25 mouse cellular contexts compared by ENCODE assay signal in the genomic region with DNA sequence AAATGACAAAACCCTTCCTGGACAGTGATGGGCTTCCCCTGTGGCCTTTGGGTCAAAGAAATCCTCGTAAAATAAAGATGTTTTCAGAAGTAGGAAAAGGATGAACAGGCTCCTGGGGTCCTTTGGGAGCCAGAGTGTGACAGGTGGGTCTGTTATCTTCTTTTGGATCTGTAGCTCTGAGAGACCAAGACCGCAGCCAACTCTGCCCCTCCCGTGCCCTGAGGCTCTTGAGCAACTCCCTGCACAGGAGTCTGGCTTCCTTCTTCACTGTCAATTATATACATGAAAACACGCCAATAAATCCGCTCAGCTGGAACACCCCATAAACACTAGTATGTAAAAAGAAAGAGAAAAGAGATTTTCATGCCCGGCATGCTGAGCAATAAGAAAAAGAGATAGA.
DNase-seq lines count a peak whose midpoint lies in the region; ATAC-seq and TF ChIP-seq lines count a peak whose summit lies in the region.
"Had no signal": no experiment of that assay in that cellular context is flagged by ENCODE, and none has a peak within 500 bp of the region (broad histone marks: within the 10 kb centered on the region; RNA-seq: fewer than 3 reads in every experiment).

No protein-coding gene starts in this region.

- no peaks in the 10 kb centered on the region for H3K36me3 ChIP-seq in hindbrain, postnatal 0 days (ENCODE audit: insufficient read depth, low read length)
- no peaks in the 10 kb centered on the region for H3K36me3 ChIP-seq in hindbrain, embryonic 16.5 days (ENCODE audit: control insufficient read depth, insufficient read depth, low read length)
- H3K36me3 ChIP-seq in midbrain, embryonic 15.5 days (replicated peaks), result no peaks in the 10 kb centered on the region
- H3K36me3 ChIP-seq in midbrain, embryonic 11.5 days (ENCODE audit: control insufficient read depth, insufficient read depth, low read length), result no peaks in the 10 kb centered on the region
- H3K36me3 ChIP-seq in neural tube, embryonic 15.5 days, result no peaks in the 10 kb centered on the region
- H3K36me3 ChIP-seq: embryonic facial prominence, embryonic 12.5 days; embryonic facial prominence, embryonic 15.5 days; G1E; hindbrain, embryonic 12.5 days had no signal

- H3K4me3 ChIP-seq in hindbrain, postnatal 0 days (ENCODE audit: low read length), result no peak overlapping the region
- H3K4me3 ChIP-seq in hindbrain, embryonic 16.5 days (ENCODE audit: low read length), result no peak overlapping the region
- H3K4me3 ChIP-seq in midbrain, embryonic 15.5 days, result no peak overlapping the region
- no peak overlapping the region for H3K4me3 ChIP-seq in midbrain, embryonic 11.5 days (ENCODE audit: low read depth, low read length)
- H3K4me3 ChIP-seq in neural tube, embryonic 15.5 days (replicated peaks), result no peak overlapping the region
- H3K4me3 ChIP-seq: embryonic facial prominence, embryonic 12.5 days; embryonic facial prominence, embryonic 15.5 days; gastrocnemius, adult 2 months; hindbrain, embryonic 12.5 days had no signal

- no peaks in the 10 kb centered on the region for H3K4me1 ChIP-seq in hindbrain, postnatal 0 days (ENCODE audit: insufficient read depth, low read length)
- peaks cover 2% of the 10 kb centered on the region for H3K4me1 ChIP-seq in hindbrain, embryonic 16.5 days (ENCODE audit: control insufficient read depth, insufficient read depth, low read depth, low read length)
- H3K4me1 ChIP-seq in midbrain, embryonic 15.5 days, result 0 out of 2 replicates have a peak, but pooled peaks cover 8% of the 10 kb centered on the region
- H3K4me1 ChIP-seq in midbrain, embryonic 11.5 days (ENCODE audit: control insufficient read depth, insufficient read depth, low read length), result no peaks in the 10 kb centered on the region
- H3K4me1 ChIP-seq in neural tube, embryonic 15.5 days, result peaks cover 38% of the 10 kb centered on the region
- H3K4me1 ChIP-seq: embryonic facial prominence, embryonic 12.5 days; embryonic facial prominence, embryonic 15.5 days; hindbrain, embryonic 12.5 days had no signal

- no peaks in the 10 kb centered on the region for H3K9me3 ChIP-seq in hindbrain, postnatal 0 days (ENCODE audit: low read length)
- H3K9me3 ChIP-seq in hindbrain, embryonic 16.5 days (ENCODE audit: control insufficient read depth, low read length), result no peaks in the 10 kb centered on the region; the same call in none of the 2 replicates
- no peaks in the 10 kb centered on the region for H3K9me3 ChIP-seq in midbrain, embryonic 15.5 days
- no peaks in the 10 kb centered on the region; the same call in 1 of the 2 replicates for H3K9me3 ChIP-seq in midbrain, embryonic 11.5 days (ENCODE audit: control insufficient read depth, low read length)
- no peaks in the 10 kb centered on the region for H3K9me3 ChIP-seq in neural tube, embryonic 15.5 days (replicated peaks)
- H3K9me3 ChIP-seq: embryonic facial prominence, embryonic 12.5 days; embryonic facial prominence, embryonic 15.5 days had no signal

- WGBS in hindbrain, postnatal 0 days, result 39% methylated on average over 6 of the region's 6 CpGs
- WGBS in hindbrain, embryonic 16.5 days, result 40% methylated on average over 6 of the region's 6 CpGs
- 40% methylated on average over 6 of the region's 6 CpGs for WGBS in midbrain, embryonic 15.5 days
- WGBS in midbrain, embryonic 11.5 days, result 81% methylated on average over 6 of the region's 6 CpGs
- WGBS in neural tube, embryonic 15.5 days, result 41% methylated on average over 6 of the region's 6 CpGs

- H3K27ac ChIP-seq in hindbrain, postnatal 0 days, result no peak overlapping the region
- no peak overlapping the region for H3K27ac ChIP-seq in hindbrain, embryonic 16.5 days (ENCODE audit: low read depth, low read length)
- 0 out of 2 replicates have a peak overlapping the region, but pooled peaks have one; percentile 15 for H3K27ac ChIP-seq in midbrain, embryonic 15.5 days
- H3K27ac ChIP-seq in midbrain, embryonic 11.5 days (ENCODE audit: low read depth, low read length), result no peak overlapping the region
- H3K27ac ChIP-seq in neural tube, embryonic 15.5 days (replicated peaks), result peak overlapping the region; percentile 56; the same call in 1 of the 2 replicates
- H3K27ac ChIP-seq: embryonic facial prominence, embryonic 12.5 days; embryonic facial prominence, embryonic 15.5 days; gastrocnemius, adult 2 months; hindbrain, embryonic 12.5 days had no signal

- no peak for TF ChIP-seq CTCF in hindbrain, postnatal 0 days (IDR thresholded peaks at IDR 0.05; ENCODE audit: low read depth)

- ATAC-seq in hindbrain, postnatal 0 days, result no peak
- no peak for ATAC-seq in hindbrain, embryonic 16.5 days
- ATAC-seq in midbrain, embryonic 15.5 days (replicated peaks), result no peak
- no peak for ATAC-seq in midbrain, embryonic 11.5 days (ENCODE audit: low FRiP score)
- no peak for ATAC-seq in neural tube, embryonic 15.5 days (ENCODE audit: low FRiP score)
- ATAC-seq: activated CD4-positive, CD25-positive, alpha-beta regulatory T cell, adult 4 months; forebrain, embryonic 14.5 days; forebrain, postnatal 0 days had no signal

- H3K27me3 ChIP-seq in hindbrain, postnatal 0 days (ENCODE audit: insufficient read depth, low read length), result no peaks in the 10 kb centered on the region
- H3K27me3 ChIP-seq in hindbrain, embryonic 16.5 days (replicated peaks; ENCODE audit: control insufficient read depth, insufficient read depth, low read length), result no peaks in the 10 kb centered on the region
- 0 out of 2 replicates have a peak, but pooled peaks cover 2% of the 10 kb centered on the region for H3K27me3 ChIP-seq in midbrain, embryonic 15.5 days (replicated peaks)
- no peaks in the 10 kb centered on the region for H3K27me3 ChIP-seq in midbrain, embryonic 11.5 days (ENCODE audit: control insufficient read depth, insufficient read depth, low read length)
- H3K27me3 ChIP-seq in neural tube, embryonic 15.5 days (replicated peaks), result no peaks in the 10 kb centered on the region
- H3K27me3 ChIP-seq: CH12.LX; embryonic facial prominence, embryonic 12.5 days; embryonic facial prominence, embryonic 15.5 days; hindbrain, embryonic 12.5 days had no signal

- no peak overlapping the region for H3K4me2 ChIP-seq in hindbrain, postnatal 0 days (ENCODE audit: low read depth, low read length)
- H3K4me2 ChIP-seq in hindbrain, embryonic 16.5 days (ENCODE audit: low read length), result no peak overlapping the region
- no peak overlapping the region for H3K4me2 ChIP-seq in midbrain, embryonic 15.5 days
- H3K4me2 ChIP-seq in midbrain, embryonic 11.5 days, result no peak overlapping the region
- H3K4me2 ChIP-seq in neural tube, embryonic 15.5 days, result no peak overlapping the region
- H3K4me2 ChIP-seq: embryonic facial prominence, embryonic 12.5 days; embryonic facial prominence, embryonic 15.5 days; heart, embryonic 11.5 days; hindbrain, embryonic 12.5 days had no signal

- H3K9ac ChIP-seq in hindbrain, postnatal 0 days (replicated peaks; ENCODE audit: low read length), result no peak overlapping the region
- H3K9ac ChIP-seq in hindbrain, embryonic 16.5 days (ENCODE audit: low read depth, low read length), result no peak overlapping the region
- H3K9ac ChIP-seq in midbrain, embryonic 15.5 days, result no peak overlapping the region
- H3K9ac ChIP-seq in midbrain, embryonic 11.5 days (ENCODE audit: low read length), result no peak overlapping the region
- H3K9ac ChIP-seq in neural tube, embryonic 15.5 days (replicated peaks), result no peak overlapping the region
- H3K9ac ChIP-seq: embryonic facial prominence, embryonic 12.5 days; embryonic facial prominence, embryonic 15.5 days; forebrain, postnatal 0 days; hindbrain, embryonic 12.5 days had no signal

- DNase-seq in hindbrain, postnatal 0 days (ENCODE audit: low spot score), result peak; percentile 30
- no peak for DNase-seq in midbrain, embryonic 11.5 days (ENCODE audit: low spot score, missing footprints)
- DNase-seq in NIH3T3 (ENCODE audit: low read depth), result peak; percentile 42
- no peak for DNase-seq in embryo, embryonic 10.5 days (ENCODE audit: low spot score)
- DNase-seq: adrenal gland, adult 8-10 months; adrenal gland, postnatal 25 days; B cell, adult 2 months; cerebellum, adult 18-20 months; cerebellum, adult 9-10 months; cerebellum, postnatal 14 days; forebrain, postnatal 0 days; gastrocnemius, adult 2 months; gastrocnemius, postnatal 14 days; heart, adult 11 months had no signal

Comparison
In these comparisons a context has a peak if more than half of its experiments do, and no peak if none do; other contexts are left out.
1. H3K27ac ChIP-seq: peak in midbrain, embryonic 15.5 days (single experiment) and neural tube, embryonic 15.5 days (single experiment); none in hindbrain, postnatal 0 days (single experiment), hindbrain, embryonic 16.5 days (single experiment) and midbrain, embryonic 11.5 days (single experiment).
2. DNase-seq: peak in hindbrain, postnatal 0 days (single experiment) and NIH3T3 (single experiment); none in midbrain, embryonic 11.5 days (single experiment) and embryo, embryonic 10.5 days (single experiment).